In the genomic region with DNA sequence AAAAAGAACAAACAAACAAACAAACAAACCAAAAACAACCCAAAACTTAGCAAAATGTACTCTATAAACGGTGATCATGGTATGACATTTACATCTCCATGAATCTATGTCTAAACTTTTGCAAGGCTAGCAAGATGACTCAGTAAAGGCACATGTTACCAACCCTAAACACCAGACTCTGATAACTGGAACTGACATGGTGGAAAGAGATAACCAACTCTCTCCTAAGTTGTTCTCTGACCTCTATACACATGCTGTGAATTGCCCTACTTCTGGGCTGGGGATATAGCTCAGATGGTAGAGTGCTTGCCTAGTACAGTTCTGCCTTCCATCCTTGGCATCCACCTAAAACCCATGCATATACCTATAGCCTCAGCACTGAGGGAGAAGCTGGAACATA, we compare ENCODE assay signal across 26 mouse cellular contexts. TPM values are rescaled to one million over a fixed set of nuclear protein-coding genes. Genes with fewer than 3 reads are reported as not detected.
DNase-seq lines count a peak whose midpoint lies in the region; ATAC-seq lines count a peak whose summit lies in the region.
"Had no signal": no experiment of that assay in that cellular context is flagged by ENCODE, and none has a peak within 500 bp of the region (broad histone marks: within the 10 kb centered on the region; RNA-seq: fewer than 3 reads in every experiment).

No protein-coding gene starts in this region.

- H3K4me2 ChIP-seq in liver, embryonic 11.5 days = peak overlapping the region; percentile 45
- H3K4me2 ChIP-seq in liver, embryonic 12.5 days = peak overlapping the region; percentile 51
- peak overlapping the region; percentile 38 for H3K4me2 ChIP-seq in liver, embryonic 16.5 days (ENCODE audit: low read depth, low read length)
- H3K4me2 ChIP-seq in heart, embryonic 11.5 days = no peak overlapping the region
- H3K4me2 ChIP-seq: embryonic facial prominence, embryonic 12.5 days; heart, embryonic 15.5 days; hindbrain, embryonic 13.5 days had no signal

- peak; percentile 73 for ATAC-seq in liver, embryonic 11.5 days (replicated peaks; ENCODE audit: low FRiP score)
- peak; percentile 74 for ATAC-seq in liver, embryonic 12.5 days
- peak; percentile 45 for ATAC-seq in liver, embryonic 16.5 days (ENCODE audit: low read depth)
- ATAC-seq in heart, embryonic 11.5 days (replicated peaks; ENCODE audit: insufficient number of reproducible peaks, low FRiP score, low TSS enrichment) = no peak
- ATAC-seq: CD4-positive, CD25-positive, alpha-beta regulatory T cell, adult 4 months; forebrain, embryonic 14.5 days; hindbrain, postnatal 0 days had no signal

- DNase-seq in liver, embryonic 11.5 days (ENCODE audit: low spot score) = no peak
- DNase-seq in liver = no peak
- no peak for DNase-seq in urinary bladder, postnatal 25 days (ENCODE audit: low spot score)
- DNase-seq in gastrocnemius, postnatal 14 days = no peak
- DNase-seq: adrenal gland, adult 8-10 months; adrenal gland, postnatal 36 days; B cell, adult 2 months; cerebellum, adult 11 months; cerebellum, adult 9-10 months; cerebellum, postnatal 25 days; gastrocnemius, adult 2 months; gastrocnemius, postnatal 36 days; heart, adult 11 months; heart, postnatal 14 days had no signal

- intact Hi-C loops in gastrocnemius, postnatal 14 days (cut with DNase I; ENCODE audit: low total_unique reads) = no loop called here

- no peaks in the 10 kb centered on the region for H3K9me3 ChIP-seq in liver, embryonic 11.5 days (ENCODE audit: control insufficient read depth, low read length)
- no peaks in the 10 kb centered on the region for H3K9me3 ChIP-seq in liver, embryonic 12.5 days (replicated peaks)
- no peaks in the 10 kb centered on the region for H3K9me3 ChIP-seq in liver, embryonic 16.5 days (replicated peaks; ENCODE audit: control insufficient read depth, low read length)
- no peaks in the 10 kb centered on the region for H3K9me3 ChIP-seq in heart, embryonic 11.5 days (replicated peaks; ENCODE audit: control insufficient read depth, low read length)
- H3K9me3 ChIP-seq: embryonic facial prominence, embryonic 12.5 days; G1E; heart, embryonic 10.5 days; heart, embryonic 15.5 days; hindbrain, embryonic 13.5 days had no signal

- H3K27ac ChIP-seq in liver, embryonic 11.5 days (ENCODE audit: low read depth, low read length) = peak overlapping the region; percentile 52
- peak overlapping the region; percentile 86 for H3K27ac ChIP-seq in liver, embryonic 12.5 days
- peak overlapping the region; percentile 83 for H3K27ac ChIP-seq in liver, embryonic 16.5 days (ENCODE audit: low read length)
- H3K27ac ChIP-seq in heart, embryonic 11.5 days (ENCODE audit: low read depth, low read length) = no peak overlapping the region
- H3K27ac ChIP-seq: embryonic facial prominence, embryonic 12.5 days; gastrocnemius, adult 2 months; heart, embryonic 10.5 days; heart, embryonic 15.5 days; hindbrain, embryonic 13.5 days; hindbrain, postnatal 0 days had no signal

- 79% methylated on average over 1 of the region's 1 CpGs for WGBS in liver, embryonic 11.5 days
- WGBS in liver, embryonic 12.5 days (ENCODE audit: insufficient replicate concordance) = 77% methylated on average over 1 of the region's 1 CpGs
- 39% methylated on average over 1 of the region's 1 CpGs for WGBS in liver, embryonic 16.5 days (ENCODE audit: insufficient replicate concordance)
- WGBS in heart, embryonic 11.5 days (ENCODE audit: insufficient replicate concordance) = 91% methylated on average over 1 of the region's 1 CpGs

- H3K4me1 ChIP-seq in liver, embryonic 11.5 days (replicated peaks; ENCODE audit: control insufficient read depth, insufficient read depth, low read length) = peaks cover 33% of the 10 kb centered on the region
- peaks cover 61% of the 10 kb centered on the region for H3K4me1 ChIP-seq in liver, embryonic 12.5 days
- peaks cover 47% of the 10 kb centered on the region for H3K4me1 ChIP-seq in liver, embryonic 16.5 days (ENCODE audit: control insufficient read depth, low read depth, low read length)
- H3K4me1 ChIP-seq in heart, embryonic 11.5 days (ENCODE audit: control insufficient read depth, insufficient read depth, low read length) = peaks cover 11% of the 10 kb centered on the region

- H3K4me3 ChIP-seq in liver, embryonic 11.5 days (ENCODE audit: low read depth, low read length) = no peak overlapping the region
- H3K4me3 ChIP-seq in liver, embryonic 12.5 days = no peak overlapping the region
- no peak overlapping the region for H3K4me3 ChIP-seq in liver, embryonic 16.5 days (ENCODE audit: low read depth, low read length)
- no peak overlapping the region for H3K4me3 ChIP-seq in heart, embryonic 11.5 days (ENCODE audit: low read depth, low read length)
- H3K4me3 ChIP-seq: embryonic facial prominence, embryonic 12.5 days; gastrocnemius, adult 2 months; heart, embryonic 10.5 days; heart, embryonic 15.5 days; hindbrain, embryonic 13.5 days had no signal

- no peak overlapping the region for H3K9ac ChIP-seq in liver, embryonic 11.5 days (ENCODE audit: low read depth, low read length)
- peak overlapping the region; percentile 35; the same call in 1 of the 2 replicates for H3K9ac ChIP-seq in liver, embryonic 12.5 days
- 0 out of 2 replicates have a peak overlapping the region, but pooled peaks have one; percentile 21 for H3K9ac ChIP-seq in liver, embryonic 16.5 days (ENCODE audit: low read depth, low read length)
- no peak overlapping the region for H3K9ac ChIP-seq in heart, embryonic 11.5 days (ENCODE audit: low read depth, low read length)
- H3K9ac ChIP-seq: embryonic facial prominence, embryonic 12.5 days; heart, embryonic 15.5 days; hindbrain, embryonic 13.5 days had no signal

- peaks cover 2% of the 10 kb centered on the region; the same call in 1 of the 2 replicates for H3K36me3 ChIP-seq in liver, embryonic 11.5 days (ENCODE audit: control insufficient read depth, insufficient read depth, low read length)
- H3K36me3 ChIP-seq in liver, embryonic 12.5 days = peaks cover 44% of the 10 kb centered on the region
- H3K36me3 ChIP-seq in liver, embryonic 16.5 days (ENCODE audit: control insufficient read depth, insufficient read depth) = peaks cover 4% of the 10 kb centered on the region; the same call in 1 of the 2 replicates
- H3K36me3 ChIP-seq in heart, embryonic 11.5 days (ENCODE audit: control insufficient read depth, insufficient read depth, low read length) = no peaks in the 10 kb centered on the region; the same call in 1 of the 2 replicates
- H3K36me3 ChIP-seq: heart, embryonic 15.5 days had no signal

- H3K27me3 ChIP-seq in liver, embryonic 11.5 days (replicated peaks; ENCODE audit: control insufficient read depth, insufficient read depth, low read length) = no peaks in the 10 kb centered on the region
- H3K27me3 ChIP-seq in liver, embryonic 12.5 days (replicated peaks) = no peaks in the 10 kb centered on the region
- H3K27me3 ChIP-seq in liver, embryonic 16.5 days (ENCODE audit: control insufficient read depth, insufficient read depth, low read depth, low read length) = no peaks in the 10 kb centered on the region
- H3K27me3 ChIP-seq in heart, embryonic 11.5 days (ENCODE audit: control insufficient read depth, insufficient read depth, low read length) = no peaks in the 10 kb centered on the region
- H3K27me3 ChIP-seq: embryonic facial prominence, embryonic 12.5 days; heart, embryonic 15.5 days; hindbrain, embryonic 13.5 days had no signal

RNA-seq across cellular contexts. Expression of gene Mau2, which starts 4.5 kb away (rescaled TPM):
- polyA plus RNA-seq in liver, embryonic 11.5 days (2014; fragmentation: Nextera tagmentation; extraction: Ambion mirVana) = 42.1 and 46.5 TPM in 2 replicates
- 35.4 and 36.2 TPM in 2 replicates for polyA plus RNA-seq in liver, embryonic 12.5 days (2016; fragmentation: Nextera tagmentation; extraction: Ambion mirVana)
- 21.7 and 22.6 TPM in 2 replicates for polyA plus RNA-seq in liver, embryonic 16.5 days (2015; fragmentation: Nextera tagmentation; extraction: Ambion mirVana)
- polyA plus RNA-seq in heart, embryonic 11.5 days (2014; fragmentation: Nextera tagmentation; extraction: Ambion mirVana) = 35.5 and 38.1 TPM in 2 replicates
- total RNA-seq in gastrocnemius, postnatal 14 days (2021) = 10 to 100 TPM; 22.6 to 26.3 TPM

RNA-seq across cellular contexts. Expression of gene Sugp1, which starts 4.6 kb away (rescaled TPM):
- polyA plus RNA-seq in liver, embryonic 11.5 days (2014; fragmentation: Nextera tagmentation; extraction: Ambion mirVana) = 30.8 and 32.4 TPM in 2 replicates
- polyA plus RNA-seq in liver, embryonic 12.5 days (2016; fragmentation: Nextera tagmentation; extraction: Ambion mirVana) = 25.1 and 26.2 TPM in 2 replicates
- 14.7 and 14.9 TPM in 2 replicates for polyA plus RNA-seq in liver, embryonic 16.5 days (2015; fragmentation: Nextera tagmentation; extraction: Ambion mirVana)
- polyA plus RNA-seq in heart, embryonic 11.5 days (2014; fragmentation: Nextera tagmentation; extraction: Ambion mirVana) = 25.1 and 26.1 TPM in 2 replicates
- 10 to 100 TPM; 17.7 to 17.9 TPM for total RNA-seq in gastrocnemius, postnatal 14 days (2021)

RNA-seq across cellular contexts. Expression of gene Tm6sf2, which starts 34.7 kb away (rescaled TPM):
- 0.60 and 0.82 TPM in 2 replicates for polyA plus RNA-seq in liver, embryonic 11.5 days (2014; fragmentation: Nextera tagmentation; extraction: Ambion mirVana)
- polyA plus RNA-seq in liver, embryonic 12.5 days (2016; fragmentation: Nextera tagmentation; extraction: Ambion mirVana) = 0.68 and 0.74 TPM in 2 replicates
- 1.8 and 3.0 TPM in 2 replicates for polyA plus RNA-seq in liver, embryonic 16.5 days (2015; fragmentation: Nextera tagmentation; extraction: Ambion mirVana)
- polyA plus RNA-seq in heart, embryonic 11.5 days (2014; fragmentation: Nextera tagmentation; extraction: Ambion mirVana) = 1.6 and 2.1 TPM in 2 replicates
- under 1 TPM in 1 of 2 experiments, not detected in 1; 0.51 TPM for total RNA-seq in gastrocnemius, postnatal 14 days (2021)
- total RNA-seq: hematopoietic stem cell, adult 5-6 weeks; hindbrain, postnatal 0 days had no signal

RNA-seq across cellular contexts. Expression of gene Gatad2a, which starts 41.8 kb away (rescaled TPM):
- polyA plus RNA-seq in liver, embryonic 11.5 days (2014; fragmentation: Nextera tagmentation; extraction: Ambion mirVana) = 72.6 and 75.3 TPM in 2 replicates
- polyA plus RNA-seq in liver, embryonic 12.5 days (2016; fragmentation: Nextera tagmentation; extraction: Ambion mirVana) = 60.2 and 62.6 TPM in 2 replicates
- 17.2 and 18.9 TPM in 2 replicates for polyA plus RNA-seq in liver, embryonic 16.5 days (2015; fragmentation: Nextera tagmentation; extraction: Ambion mirVana)
- polyA plus RNA-seq in heart, embryonic 11.5 days (2014; fragmentation: Nextera tagmentation; extraction: Ambion mirVana) = 52.9 and 59.0 TPM in 2 replicates
- 10 to 100 TPM; 31.0 to 35.1 TPM for total RNA-seq in gastrocnemius, postnatal 14 days (2021)

RNA-seq across cellular contexts. Expression of gene Hapln4, which starts 45.3 kb away (rescaled TPM):
- 0.27 and 0.64 TPM in 2 replicates for polyA plus RNA-seq in liver, embryonic 11.5 days (2014; fragmentation: Nextera tagmentation; extraction: Ambion mirVana)
- polyA plus RNA-seq in liver, embryonic 12.5 days (2016; fragmentation: Nextera tagmentation; extraction: Ambion mirVana) = 0.12 and 0.26 TPM in 2 replicates
- 0.04 TPM in 1 of 2 replicates, not detected in the other for polyA plus RNA-seq in liver, embryonic 16.5 days (2015; fragmentation: Nextera tagmentation; extraction: Ambion mirVana)
- 0.18 and 0.31 TPM in 2 replicates for polyA plus RNA-seq in heart, embryonic 11.5 days (2014; fragmentation: Nextera tagmentation; extraction: Ambion mirVana)
- under 1 TPM in 1 of 2 experiments, not detected in 1; 0.06 TPM for total RNA-seq in gastrocnemius, postnatal 14 days (2021)
- total RNA-seq: heart, postnatal 14 days; hematopoietic stem cell, adult 5-6 weeks had no signal
- polyA plus RNA-seq: CD4-positive, CD25-positive, alpha-beta regulatory T cell, adult 4 months; G1E had no signal

Comparison
In these comparisons a context has a peak if more than half of its experiments do, and no peak if none do; other contexts are left out.
1. H3K9ac ChIP-seq: peak in liver, embryonic 12.5 days (single experiment) and liver, embryonic 16.5 days (single experiment); none in liver, embryonic 11.5 days (single experiment) and heart, embryonic 11.5 days (single experiment).